Mouse (Mus musculus): Measurements from ENCODE around the gene Parp3.

DNA sequence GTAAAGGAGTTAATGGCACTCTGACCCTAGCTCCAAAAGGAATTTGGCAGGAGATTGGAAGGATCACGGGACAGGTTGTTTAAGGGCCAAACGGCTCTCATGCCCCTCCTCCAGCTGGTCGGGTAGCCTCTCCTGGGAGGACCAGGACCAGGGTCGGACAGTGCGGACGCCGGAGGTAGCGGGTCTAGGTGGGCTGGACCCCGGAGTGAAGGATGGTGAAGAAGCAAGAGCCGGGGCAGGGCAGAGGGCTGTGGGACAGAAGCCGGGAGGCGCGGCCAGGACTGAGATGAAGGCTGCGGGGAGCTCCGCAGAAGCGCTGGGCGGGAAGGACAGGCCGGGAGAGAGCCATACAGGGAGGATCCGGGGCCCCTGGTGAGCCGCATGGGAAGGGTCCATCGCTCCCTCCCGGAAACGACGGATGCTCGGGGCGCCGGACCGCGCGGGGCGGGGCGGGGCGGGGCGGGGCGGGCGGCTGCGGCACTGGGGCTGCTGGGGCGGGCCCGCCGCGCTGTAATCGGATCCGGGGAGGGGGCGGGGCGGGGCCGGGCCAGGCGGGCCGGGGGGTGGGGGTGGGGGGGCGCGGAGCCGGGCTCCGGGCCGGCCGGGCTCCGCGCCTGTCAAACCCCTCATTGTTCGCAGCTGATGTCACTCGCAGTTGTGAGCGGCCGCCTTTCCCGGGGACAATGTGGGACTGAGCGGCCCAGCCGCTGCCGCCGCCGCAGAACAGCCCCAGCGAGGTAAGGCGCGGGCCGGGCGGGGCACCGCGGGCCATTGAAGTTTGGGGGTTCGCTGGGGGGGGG, 23.3 kb downstream of the Parp3 start, which contains the start of gene Pcbp4:
- TF ChIP-seq TAL1 (IDR thresholded peaks at IDR 0.05; ENCODE audit: low read length): no peak
- no peak for TF ChIP-seq GATA1 (IDR thresholded peaks at IDR 0.05; ENCODE audit: low read length)

Data from erythroblast, embryonic 14.5 days (primary cell).